Mouse (Mus musculus): Measurements from ENCODE around the gene Tgif1. TPM values are rescaled to one million over a fixed set of nuclear protein-coding genes. Genes with fewer than 3 reads are reported as not detected.

Gene Tgif1
- polyA plus RNA-seq, 1 experiment from 2014 or later: 13.3 TPM

DNA sequence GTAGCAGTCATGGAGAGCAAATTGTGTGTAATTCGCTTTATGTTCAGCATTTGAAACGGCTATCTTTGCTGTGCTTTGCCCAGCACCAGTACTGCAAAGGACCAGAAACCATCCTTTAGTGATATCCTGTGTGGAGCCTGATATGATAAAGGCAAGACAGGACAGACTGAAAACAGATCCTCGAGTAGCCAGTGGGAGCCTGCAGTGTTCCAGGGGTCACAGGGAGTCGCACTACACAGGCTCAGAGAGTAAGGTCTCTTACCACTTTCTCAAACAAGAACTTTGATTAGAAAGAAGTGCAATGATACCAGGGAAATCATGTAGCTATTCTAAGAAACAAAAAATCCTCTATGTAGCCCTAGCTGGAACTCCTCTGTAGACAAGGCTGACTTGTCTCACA is 58.1 kb downstream of the Tgif1 start:
- Histone ChIP-seq H3K27ac (no peak overlapping the region), H3K27me3 (replicated peaks) (no peaks in the 10 kb centered on the region), H3K4me1 (no peaks in the 10 kb centered on the region), H3K4me3 (no peak overlapping the region), H3K9me3 (replicated peaks) (no peaks in the 10 kb centered on the region), H3K4me2 (no peak overlapping the region), H3K9ac (no peak overlapping the region), H3K36me3 (no peaks in the 10 kb centered on the region)
- WGBS (ENCODE audit: insufficient replicate concordance): 49% methylated on average over 4 of the region's 4 CpGs
- no peak for ATAC-seq

DNA sequence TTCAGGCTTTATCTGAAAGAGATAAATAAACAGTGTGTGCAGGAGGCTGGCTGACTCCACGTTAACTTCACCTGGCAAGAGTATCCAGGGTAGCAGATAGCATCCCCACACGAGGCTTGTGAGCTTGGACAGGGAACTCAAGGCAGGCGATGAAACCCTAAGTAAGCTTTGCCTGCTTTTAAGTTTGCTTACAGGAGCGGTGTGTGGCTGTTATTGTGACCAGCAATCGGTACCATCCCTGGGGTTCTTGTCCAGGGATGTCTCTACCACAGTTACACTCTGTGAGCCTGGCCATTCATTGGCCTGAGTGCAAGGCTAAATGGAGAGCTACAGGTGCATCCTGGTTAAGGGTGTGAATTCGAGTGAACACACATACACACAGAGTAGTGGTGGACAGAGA is 58.6 kb downstream of the Tgif1 start:
- Histone ChIP-seq H3K36me3 (no peaks in the 10 kb centered on the region), H3K27me3 (replicated peaks) (no peaks in the 10 kb centered on the region), H3K27ac (no peak overlapping the region), H3K9ac (no peak overlapping the region), H3K4me1 (no peaks in the 10 kb centered on the region), H3K9me3 (replicated peaks) (no peaks in the 10 kb centered on the region), H3K4me2 (no peak overlapping the region), H3K4me3 (no peak overlapping the region)
- 47% methylated on average over 6 of the region's 6 CpGs for WGBS (ENCODE audit: insufficient replicate concordance)
- no peak for ATAC-seq

DNA sequence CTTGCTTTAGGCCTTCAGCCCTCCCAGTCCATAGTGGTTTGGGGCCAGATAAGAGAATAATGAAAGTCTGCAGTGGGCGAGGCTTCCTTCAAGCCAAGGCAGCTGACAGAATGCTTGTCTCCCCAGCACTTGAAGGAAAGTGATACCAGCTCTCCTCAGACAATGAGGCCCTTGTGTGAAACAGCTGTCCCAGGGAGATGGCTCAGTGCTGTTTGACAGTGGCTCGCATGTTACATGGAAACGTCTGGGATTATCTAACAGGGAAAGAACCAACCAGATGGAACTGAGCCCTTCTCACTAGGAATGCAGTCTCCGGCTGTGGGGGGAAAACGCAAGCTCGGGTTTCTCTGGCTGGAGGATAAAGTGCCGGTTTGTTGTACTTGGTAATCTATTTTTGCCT is 59.1 kb downstream of the Tgif1 start:
- Histone ChIP-seq H3K27ac (no peak overlapping the region), H3K9me3 (replicated peaks) (no peaks in the 10 kb centered on the region), H3K36me3 (no peaks in the 10 kb centered on the region), H3K27me3 (replicated peaks) (no peaks in the 10 kb centered on the region), H3K4me3 (no peak overlapping the region), H3K9ac (no peak overlapping the region), H3K4me2 (no peak overlapping the region), H3K4me1 (no peaks in the 10 kb centered on the region)
- 23% methylated on average over 7 of the region's 7 CpGs for WGBS (ENCODE audit: insufficient replicate concordance)
- no peak for ATAC-seq

MicroRNA genes within 50 kb of the gene (microRNA counts, 519-probe panel; counts per million panel counts)
- 582 counts per million, percentile 70 among the panel's probes with 10 or more counts for microRNA mmu-miR-1195

Small RNA genes within 50 kb of the gene (microRNA-seq; reads per million reads assigned to microRNA genes)
- not detected for gene Mir1195

Other genes starting within 250 kb of the Tgif1 start
- 3.5 and 3.9 TPM in 2 replicates for gene Myom1, start 149.1 kb upstream of the Tgif1 start, polyA plus RNA-seq (2016; fragmentation: Nextera tagmentation; extraction: Ambion mirVana)
- gene Myl12a, start 149.3 kb upstream of the Tgif1 start, polyA plus RNA-seq (2016; fragmentation: Nextera tagmentation; extraction: Ambion mirVana): 292 TPM in 2 replicates